Mouse (Mus musculus) layer of hippocampus, adult 6 months (tissue): ENCODE data around the gene Slc22a12. TPM values are rescaled to one million over a fixed set of nuclear protein-coding genes. Genes with fewer than 3 reads are reported as not detected.

Experiments used
- long read RNA-seq, 2 experiments: library from polyadenylated mRNA; unstranded; transcript quantifications; one replicate each; pipeline ENCODE4 v2.0.0; 2019 to 2020
- microRNA-seq: library from miRNA; unstranded; fragments of <30 nt; microRNA quantifications from one replicate; pipeline ENCODE4 v1.2.0, GENCODE M21; 2020
- polyA plus RNA-seq: library from polyadenylated mRNA; unstranded; fragments of <200 nt; fragmentation: Nextera tagmentation; gene quantifications from 2 replicates; pipeline ENCODE4 v1.2.3, GENCODE M21; 2021

Slc22a12 gene
- polyA plus RNA-seq: 0.40 and 0.44 TPM in 2 replicates
- long read RNA-seq, experiment 1: 0 reads
- long read RNA-seq, experiment 2: 0 reads

GRCm38 (mm10) chr19:6542367-6543034, at the start of gene Slc22a12:
TSS of gene Slc22a12 (minus strand) at chr19:6543032.

Small RNA genes lying within 50 kb of the gene (microRNA-seq; reads per million reads assigned to microRNA genes)
- gene Gm26460: not detected

Other genes starting within 250 kb of the Slc22a12 start
- 0.09 and 0.10 TPM in 2 replicates for gene Cdc42bpg, start 236.6 kb downstream of the Slc22a12 start, polyA plus RNA-seq
- gene Men1, start 208.1 kb downstream of the Slc22a12 start, polyA plus RNA-seq: 27.4 and 30.5 TPM in 2 replicates
- gene Map4k2, start 201.9 kb downstream of the Slc22a12 start, polyA plus RNA-seq: 30.1 and 42.0 TPM in 2 replicates
- 63.6 and 92.3 TPM in 2 replicates for gene Sf1, start 179.3 kb downstream of the Slc22a12 start, polyA plus RNA-seq
- gene Pygm, start 158.6 kb downstream of the Slc22a12 start, polyA plus RNA-seq: 11.3 and 12.0 TPM in 2 replicates
- 26.2 and 29.9 TPM in 2 replicates for gene Rasgrp2, start 143.7 kb downstream of the Slc22a12 start, polyA plus RNA-seq
- gene Nrxn2, start 124.3 kb downstream of the Slc22a12 start, polyA plus RNA-seq: 104 and 108 TPM in 2 replicates